Mouse (Mus musculus): ENCODE measurements around the gene Hsdl1. TPM values are rescaled to one million over a fixed set of nuclear protein-coding genes. Genes with fewer than 3 reads are reported as not detected.

Gene Hsdl1
- polyA plus RNA-seq, 1 experiment from 2014 or later, result 26.1 TPM

DNA sequence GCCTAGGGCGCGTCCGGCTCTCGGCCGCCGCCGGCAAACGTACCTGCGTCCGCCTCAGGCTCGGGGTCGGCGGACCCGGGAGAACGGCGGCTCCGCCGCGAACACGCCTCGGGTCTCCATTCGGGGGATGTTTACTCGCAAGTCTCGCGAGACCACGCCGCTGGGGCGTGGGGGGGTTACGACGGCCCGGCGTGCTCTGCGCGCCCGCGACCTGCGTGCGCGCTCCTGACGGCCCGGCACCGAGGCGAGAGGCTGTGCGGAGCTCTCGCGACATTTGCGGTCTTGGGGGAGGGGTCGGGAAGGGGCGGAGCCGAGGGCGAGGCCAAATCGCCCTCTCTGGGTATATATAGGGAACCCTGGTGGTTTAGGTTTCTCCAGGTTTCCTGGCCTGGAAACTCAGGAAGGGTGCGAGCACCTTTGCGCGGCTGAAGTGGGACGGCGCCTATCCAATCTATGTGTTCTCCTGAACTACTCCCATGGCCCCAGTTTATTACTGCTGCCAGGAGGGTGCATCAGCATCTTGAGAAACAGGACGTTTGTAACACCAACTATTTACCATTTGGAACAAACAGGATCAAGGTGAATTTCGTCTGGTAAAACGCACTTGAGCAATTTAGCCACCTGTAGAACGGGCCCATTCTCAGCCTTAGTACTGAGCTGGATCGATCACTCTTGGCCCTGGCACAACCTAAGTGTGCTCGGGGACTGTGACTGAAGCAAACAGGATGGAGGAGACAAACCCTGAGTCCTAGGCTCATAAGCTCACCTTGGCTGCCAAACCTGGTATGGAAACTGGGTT lies 16.2 kb downstream of the Hsdl1 start, which contains the start of gene Mbtps1:
Gene Mbtps1, minus strand, starts transcription at position 133 of the 799 bp plus-strand sequence.
- no peaks in the 10 kb centered on the region for H3K27me3 ChIP-seq
- ChIA-PET POLR2A (interaction anchor here (0.7 to 2.2 kb wide), 2 partner anchors 10 to 51 kb away, joined by 3 to 8 read pairs; no protein-coding TSS in a partner anchor), CTCF (interaction anchor here (1.1 to 1.2 kb wide), 2 partner anchors 20 to 137 kb away, joined by 3 read pairs; no protein-coding TSS in a partner anchor)
- ATAC-seq (peak; percentile 80), DNase-seq (ENCODE audit: low read depth, low spot score) (peak; percentile 79)
- no peak for TF ChIP-seq CTCF (IDR thresholded peaks at IDR 0.05)
- in situ Hi-C loops (cut with MboI; ENCODE audit: low pct_unique_long_range_greater_than_20kb), result no loop called here

- DNase-seq (ENCODE audit: low read depth, low spot score) (no peak), ATAC-seq (peak; percentile 61)
- POLR2A ChIA-PET, result interaction anchor here (2.2 kb wide), 1 partner anchor 11 kb away, joined by 8 read pairs; no protein-coding TSS in a partner anchor
- no peak for TF ChIP-seq CTCF (IDR thresholded peaks at IDR 0.05)
- in situ Hi-C loops (cut with MboI; ENCODE audit: low pct_unique_long_range_greater_than_20kb), result no loop called here
- CTCF ChIA-PET, result interaction anchor here (1.1 kb wide), 1 partner anchor 19 kb away, joined by 3 read pairs; no protein-coding TSS in a partner anchor
- H3K27me3 ChIP-seq, result no peaks in the 10 kb centered on the region
Measured at GRCm38 (mm10) chr8:119557821-119558602, 17.0 kb downstream of the Hsdl1 start.

GRCm38 (mm10) chr8:119557132-119557531 lies 17.9 kb downstream of the Hsdl1 start:
- in situ Hi-C loops (cut with MboI; ENCODE audit: low pct_unique_long_range_greater_than_20kb), result no loop called here
- POLR2A ChIA-PET, result no interaction called here
- DNase-seq (ENCODE audit: low read depth, low spot score) (no peak), ATAC-seq (no peak)
- CTCF ChIA-PET, result no interaction called here
- H3K27me3 ChIP-seq, result no peaks in the 10 kb centered on the region
- no peak for TF ChIP-seq CTCF (IDR thresholded peaks at IDR 0.05)

DNA sequence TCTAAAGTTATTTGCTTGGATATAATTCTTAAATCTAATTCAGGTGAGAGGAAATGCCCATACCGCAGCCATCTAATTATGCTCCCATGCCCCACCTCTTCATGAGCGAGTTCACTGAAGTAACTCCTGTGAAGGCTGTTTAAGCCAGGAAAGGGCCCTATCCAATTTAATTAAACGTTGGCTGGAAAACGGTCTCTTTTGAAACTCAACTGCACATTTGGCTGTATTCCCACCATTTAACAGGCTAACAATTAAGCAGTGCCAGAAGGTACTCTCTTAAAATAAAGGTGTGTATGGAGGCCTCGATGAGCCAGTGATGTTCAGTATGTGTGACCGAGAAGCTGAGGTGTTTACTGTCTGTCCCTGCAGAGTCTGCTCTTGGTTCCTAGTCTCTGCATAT lies 19.1 kb downstream of the Hsdl1 start:
- no peak for TF ChIP-seq CTCF (IDR thresholded peaks at IDR 0.05)
- ATAC-seq (no peak), DNase-seq (ENCODE audit: low read depth, low spot score) (no peak)
- H3K27me3 ChIP-seq, result no peaks in the 10 kb centered on the region
- CTCF ChIA-PET, result no interaction called here
- in situ Hi-C loops (cut with MboI; ENCODE audit: low pct_unique_long_range_greater_than_20kb), result no loop called here
- POLR2A ChIA-PET, result no interaction called here

GRCm38 (mm10) chr8:119552967-119553366 lies 22.0 kb downstream of the Hsdl1 start:
- H3K27me3 ChIP-seq, result no peaks in the 10 kb centered on the region
- POLR2A ChIA-PET, result interaction anchor here (0.6 kb wide), 1 partner anchor 21 kb away, joined by 5 read pairs; no protein-coding TSS in a partner anchor
- no peak for TF ChIP-seq CTCF (IDR thresholded peaks at IDR 0.05)
- CTCF ChIA-PET, result no interaction called here
- no peak for ATAC-seq
- in situ Hi-C loops (cut with MboI; ENCODE audit: low pct_unique_long_range_greater_than_20kb), result no loop called here
- no peak for DNase-seq (ENCODE audit: low read depth, low spot score)

GRCm38 (mm10) chr8:119548560-119549113 lies 26.3 kb downstream of the Hsdl1 start:
- TF ChIP-seq CTCF (IDR thresholded peaks at IDR 0.05), result no peak
- no peak for DNase-seq (ENCODE audit: low read depth, low spot score)
- POLR2A ChIA-PET, result no interaction called here

GRCm38 (mm10) chr8:119547019-119547691 lies 27.8 kb downstream of the Hsdl1 start:
- no peak for TF ChIP-seq CTCF (IDR thresholded peaks at IDR 0.05)
- ATAC-seq (no peak), DNase-seq (ENCODE audit: low read depth, low spot score) (no peak)
- POLR2A ChIA-PET, result interaction anchor here (0.8 kb wide), 1 partner anchor 9 kb away, joined by 3 read pairs; no protein-coding TSS in a partner anchor
- H3K27me3 ChIP-seq, result no peaks in the 10 kb centered on the region
- CTCF ChIA-PET, result interaction anchor here (1.1 to 1.4 kb wide), 2 partner anchors 13 to 107 kb away, joined by 3 read pairs; no protein-coding TSS in a partner anchor
- in situ Hi-C loops (cut with MboI; ENCODE audit: low pct_unique_long_range_greater_than_20kb), result no loop called here

More at GRCm38 (mm10) chr8:119548560-119549113, 26.3 kb downstream of the Hsdl1 start:
- in situ Hi-C loops (cut with MboI; ENCODE audit: low pct_unique_long_range_greater_than_20kb), result no loop called here
- H3K27me3 ChIP-seq, result no peaks in the 10 kb centered on the region
- CTCF ChIA-PET, result interaction anchor here (0.8 to 1.4 kb wide), 3 partner anchors 9 to 108 kb away, joined by 3 read pairs; no protein-coding TSS in a partner anchor
- ATAC-seq, result no peak

- DNase-seq (ENCODE audit: low read depth, low spot score) (no peak), ATAC-seq (no peak)
- ChIA-PET POLR2A (no interaction called here), CTCF (no interaction called here)
- in situ Hi-C loops (cut with MboI; ENCODE audit: low pct_unique_long_range_greater_than_20kb), result no loop called here
- no peaks in the 10 kb centered on the region for H3K27me3 ChIP-seq
- no peak for TF ChIP-seq CTCF (IDR thresholded peaks at IDR 0.05)
Measured at GRCm38 (mm10) chr8:119545791-119546190, 29.2 kb downstream of the Hsdl1 start.

DNA sequence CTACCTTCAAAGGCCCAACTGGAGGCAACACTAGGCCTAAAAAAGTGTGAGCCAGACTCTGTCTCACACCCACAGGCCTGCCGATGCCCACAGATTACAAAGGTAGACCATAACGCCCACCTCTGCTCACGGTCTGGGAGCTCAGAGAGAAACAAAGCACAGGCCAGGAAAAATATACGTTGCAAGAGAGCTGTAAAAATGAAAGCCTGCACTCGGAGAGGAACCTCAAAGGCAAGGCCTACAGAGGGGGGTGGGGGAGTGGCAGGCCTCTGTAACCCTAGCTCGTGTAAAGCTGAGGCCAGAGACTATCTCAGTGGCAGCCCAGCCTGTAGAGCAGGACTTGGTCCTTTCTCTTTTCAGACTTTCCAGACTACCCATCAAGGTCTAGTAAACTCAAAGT lies 29.8 kb downstream of the Hsdl1 start:
- in situ Hi-C loops (cut with MboI; ENCODE audit: low pct_unique_long_range_greater_than_20kb), result no loop called here
- no peak for DNase-seq (ENCODE audit: low read depth, low spot score)
- no peaks in the 10 kb centered on the region for H3K27me3 ChIP-seq
- TF ChIP-seq CTCF (IDR thresholded peaks at IDR 0.05), result no peak
- CTCF ChIA-PET, result no interaction called here
- no peak for ATAC-seq
- POLR2A ChIA-PET, result interaction anchor here (1.3 kb wide), 1 partner anchor 14 kb away, joined by 4 read pairs; no protein-coding TSS in a partner anchor

DNA sequence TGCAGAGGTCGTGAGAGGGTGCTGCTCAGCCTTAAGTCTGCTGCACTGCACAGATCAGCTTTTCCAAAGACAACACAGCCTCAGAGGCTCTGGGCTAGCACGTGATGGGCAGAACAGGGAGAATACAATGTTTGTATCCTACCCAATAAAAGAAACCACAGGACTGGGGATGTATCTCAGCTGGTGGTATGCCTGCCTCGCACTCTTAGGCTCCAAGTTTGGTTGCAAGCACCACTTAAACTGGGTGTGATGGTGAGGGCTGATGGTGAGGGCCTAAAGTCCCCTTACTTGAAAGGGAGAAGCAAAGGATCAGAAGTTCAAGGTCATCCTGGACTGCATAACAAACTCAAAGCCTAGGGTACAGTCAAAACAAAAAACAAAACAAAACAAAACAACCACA lies 30.4 kb downstream of the Hsdl1 start:
- H3K27me3 ChIP-seq, result no peaks in the 10 kb centered on the region
- TF ChIP-seq CTCF (IDR thresholded peaks at IDR 0.05), result no peak
- DNase-seq (ENCODE audit: low read depth, low spot score) (no peak), ATAC-seq (no peak)
- in situ Hi-C loops (cut with MboI; ENCODE audit: low pct_unique_long_range_greater_than_20kb), result no loop called here
- POLR2A ChIA-PET, result interaction anchor here (1.3 kb wide), 1 partner anchor 13 kb away, joined by 4 read pairs; no protein-coding TSS in a partner anchor
- CTCF ChIA-PET, result no interaction called here
